Mouse (Mus musculus) heart, adult 2 months (tissue): ENCODE results near the gene Atp2a2. TPM values are rescaled to one million over a fixed set of nuclear protein-coding genes. Genes with fewer than 3 reads are reported as not detected.

Experiments used
- DNase-seq, 2 experiments: peaks; one replicate each; pipeline ENCODE4 v3.0.0; 2021
- H3K27ac ChIP-seq: fragments of 200-600 bp; 2 replicates; pipeline ENCODE4 v1.8.1; 2022
- H3K27me3 ChIP-seq: fragments of 200-500 bp; 2 replicates; pipeline ENCODE4 v1.6.1; 2012; ENCODE audit warnings: mild to moderate bottlenecking, low read length, inconsistent platforms, mixed read lengths; ENCODE audit not compliant: control insufficient read depth, insufficient read depth
- H3K36me3 ChIP-seq: fragments of 200-500 bp; 2 replicates; pipeline ENCODE4 v1.6.1; 2012; ENCODE audit warnings: low read length, inconsistent platforms; ENCODE audit not compliant: control insufficient read depth, insufficient read depth
- H3K4me1 ChIP-seq: fragments of 200-500 bp; 2 replicates; pipeline ENCODE4 v1.6.1; 2011; ENCODE audit warnings: low read length; ENCODE audit not compliant: control insufficient read depth, insufficient read depth
- H3K4me3 ChIP-seq: fragments of 200-600 bp; 2 replicates; pipeline ENCODE4 v1.8.1; 2022
- H3K79me2 ChIP-seq: fragments of 200-500 bp; replicated peaks from 2 replicates; pipeline ENCODE4 v1.6.1; 2012; ENCODE audit warnings: mild to moderate bottlenecking, inconsistent platforms, low read length, moderate library complexity, mixed read lengths; ENCODE audit not compliant: control insufficient read depth, insufficient read depth
- H3K9ac ChIP-seq: fragments of 200-500 bp; 2 replicates; pipeline ENCODE4 v1.6.1; 2012; ENCODE audit warnings: low read depth, mild to moderate bottlenecking, control low read depth, inconsistent platforms, low read length, mixed read lengths
- CTCF ChIP-seq: fragments of 200-600 bp; IDR thresholded peaks from 2 replicates; pipeline ENCODE4 v1.8.1; 2022; ENCODE audit warnings: antibody characterized with exemption, mild to moderate bottlenecking, moderate library complexity
- EP300 ChIP-seq: fragments of 200-500 bp; IDR thresholded peaks from 2 replicates; pipeline ENCODE4 v1.6.1; 2011; ENCODE audit warnings: low read depth, low read length, control low read depth; ENCODE audit not compliant: insufficient read depth
- POLR2A ChIP-seq: fragments of 200-500 bp; IDR thresholded peaks from 2 replicates; pipeline ENCODE4 v1.6.1; 2011; ENCODE audit warnings: mild to moderate bottlenecking, low read depth, low read length, control low read depth; ENCODE audit not compliant: insufficient read depth
- WGBS: fragments of 180-500 bp; shearing (Covaris S2); methylation state at CpG from one replicate; pipeline ENCODE4 v1.1.7; 2018; 5-methylcytosine and 5-hydroxymethylcytosine counted together
- intact Hi-C: fragments of 180-260 bp; cut with DNase I; formaldehyde crosslinking; loops from one replicate; pipeline ENCODE4 v1.15.1; 2025
- polyA plus RNA-seq: library from polyadenylated mRNA; depleted of rRNA; stranded (reverse); fragments of >200 nt; gene quantifications from 2 replicates; pipeline ENCODE4 v1.2.3, GENCODE M21; 2012
- total RNA-seq, 2 experiments: library from RNA; stranded (reverse); gene quantifications; 2 replicates each; pipeline ENCODE4 v1.2.3; 2021

Gene Atp2a2
- total and polyA plus RNA-seq, 3 experiments: 3,546 to 13,259 (median 11,796) TPM

DNA sequence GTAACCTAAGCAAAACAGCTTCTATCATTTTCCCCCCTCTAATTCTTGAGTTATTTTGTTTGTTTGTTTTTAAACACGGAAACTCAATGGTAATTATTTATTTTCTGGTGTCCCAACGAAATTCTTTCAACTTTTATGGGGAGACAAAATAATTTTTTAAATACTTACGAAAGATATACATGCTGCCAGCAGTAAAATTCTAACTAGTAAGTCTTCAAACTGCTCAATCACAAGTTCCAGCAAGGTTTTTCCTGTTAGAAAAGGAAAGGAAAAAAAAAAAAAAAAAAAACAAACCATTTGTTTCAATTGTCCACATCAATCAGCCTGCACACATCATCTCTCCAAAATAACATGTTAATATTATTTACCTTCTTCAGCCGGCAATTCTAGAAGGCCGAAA, 1.5 kb downstream of the Atp2a2 start:
- peaks cover 3% of the 10 kb centered on the region for H3K79me2 ChIP-seq
- H3K27ac ChIP-seq: peak overlapping the region; percentile 98
- H3K36me3 ChIP-seq: peaks cover 34% of the 10 kb centered on the region
- TF ChIP-seq POLR2A: no peak
- TF ChIP-seq CTCF: no peak
- no peak for TF ChIP-seq EP300
- peaks cover 4% of the 10 kb centered on the region for H3K4me1 ChIP-seq
- no peak for DNase-seq
- WGBS: 21% methylated on average over 5 of the region's 5 CpGs
- peak overlapping the region; percentile 95 for H3K9ac ChIP-seq
- intact Hi-C loops: loop anchor here (5.0 kb wide), 2 partner anchors 122 to 277 kb away; partner anchors contain the start of gene Camkk2
- peak overlapping the region; percentile 87 for H3K4me3 ChIP-seq
- no peaks in the 10 kb centered on the region for H3K27me3 ChIP-seq

- H3K36me3 ChIP-seq: peaks cover 38% of the 10 kb centered on the region
- H3K9ac ChIP-seq: peak overlapping the region; percentile 82
- peak overlapping the region; percentile 98 for H3K27ac ChIP-seq
- peaks cover 4% of the 10 kb centered on the region for H3K4me1 ChIP-seq
- intact Hi-C loops: loop anchor here (5.0 kb wide), 2 partner anchors 122 to 277 kb away; partner anchors contain the start of gene Camkk2
- H3K27me3 ChIP-seq: no peaks in the 10 kb centered on the region
- H3K79me2 ChIP-seq: peaks cover 3% of the 10 kb centered on the region
- peak; percentile 72; the same call in 1 of the 2 replicates for TF ChIP-seq EP300
- TF ChIP-seq CTCF: no peak
- TF ChIP-seq POLR2A: peak; percentile 69
- WGBS: 34% methylated on average over 4 of the region's 4 CpGs
- peak overlapping the region; percentile 87 for H3K4me3 ChIP-seq
- DNase-seq: no peak
These were observed 1.9 kb downstream of the Atp2a2 start for GRCm38 (mm10) chr5:122500141-122500540.

GRCm38 (mm10) chr5:122498046-122498445, 4.0 kb downstream of the Atp2a2 start:
- TF ChIP-seq POLR2A: 0 out of 2 replicates have a peak, but pooled peaks have one; percentile 27
- no peak for TF ChIP-seq EP300
- TF ChIP-seq CTCF: no peak
- peaks cover 4% of the 10 kb centered on the region for H3K79me2 ChIP-seq
- H3K36me3 ChIP-seq: peaks cover 52% of the 10 kb centered on the region
- intact Hi-C loops: no loop called here
- DNase-seq: no peak
- 30% methylated on average over 2 of the region's 2 CpGs for WGBS
- peak overlapping the region; percentile 98 for H3K27ac ChIP-seq
- H3K9ac ChIP-seq: peak overlapping the region; percentile 71
- H3K4me3 ChIP-seq: peak overlapping the region; percentile 87
- H3K27me3 ChIP-seq: no peaks in the 10 kb centered on the region
- peaks cover 4% of the 10 kb centered on the region for H3K4me1 ChIP-seq

DNA sequence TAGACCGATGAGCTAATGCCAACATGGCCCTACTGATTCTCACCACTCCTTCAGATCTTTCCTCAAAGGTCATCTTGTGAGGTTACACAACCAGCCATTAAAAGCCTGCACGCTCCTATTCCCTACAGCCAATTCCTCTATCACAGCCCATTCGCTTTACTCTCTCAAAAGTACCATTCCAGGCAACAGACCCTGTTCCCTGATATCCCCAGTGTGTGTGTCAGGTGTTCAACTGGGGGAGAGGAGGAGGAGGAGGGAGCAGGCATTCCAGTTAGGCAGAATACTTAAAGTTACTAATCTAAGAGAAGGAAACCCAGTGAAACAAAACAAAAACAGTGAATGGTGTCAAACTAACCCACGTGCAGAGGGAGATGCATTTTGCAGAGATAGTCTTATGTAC, 5.0 kb downstream of the Atp2a2 start:
- Histone ChIP-seq H3K36me3 (peaks cover 63% of the 10 kb centered on the region), H3K4me1 (peaks cover 2% of the 10 kb centered on the region), H3K9ac (peak overlapping the region; percentile 65), H3K27ac (peak overlapping the region; percentile 98), H3K79me2 (peaks cover 4% of the 10 kb centered on the region), H3K27me3 (no peaks in the 10 kb centered on the region), H3K4me3 (peak overlapping the region; percentile 87)
- 0 out of 2 replicates have a peak, but pooled peaks have one; percentile 63 for TF ChIP-seq EP300
- no peak for TF ChIP-seq CTCF
- TF ChIP-seq POLR2A: peak; percentile 66
- WGBS: 53% methylated on average over 4 of the region's 4 CpGs
- DNase-seq: no peak
- intact Hi-C loops: no loop called here

DNA sequence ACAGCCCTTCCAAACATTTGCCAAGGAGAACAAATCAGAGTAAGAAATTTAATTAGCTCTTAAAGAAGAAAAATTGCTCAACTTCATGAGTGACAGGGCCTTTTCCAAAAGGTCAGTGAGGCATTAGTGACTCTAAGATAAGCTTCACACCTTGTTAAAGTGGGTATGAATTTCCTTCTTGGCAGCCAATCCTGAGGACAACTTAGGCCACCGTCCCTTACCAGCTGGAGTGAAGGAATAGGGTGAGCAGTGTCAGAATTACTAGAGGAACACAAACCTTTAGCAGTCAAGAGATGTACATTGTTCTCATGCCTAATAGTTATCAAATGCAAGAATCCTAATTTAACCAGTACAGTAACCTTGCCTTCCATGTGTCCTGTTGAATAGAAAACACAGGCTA, 7.6 kb downstream of the Atp2a2 start:
- no peaks in the 10 kb centered on the region; the same call in 1 of the 2 replicates for H3K4me1 ChIP-seq
- intact Hi-C loops: no loop called here
- 40% methylated on average over 1 of the region's 1 CpGs for WGBS
- peak overlapping the region; percentile 87 for H3K4me3 ChIP-seq
- H3K36me3 ChIP-seq: peaks cover 69% of the 10 kb centered on the region
- no peaks in the 10 kb centered on the region for H3K27me3 ChIP-seq
- peaks cover 1% of the 10 kb centered on the region for H3K79me2 ChIP-seq
- peak overlapping the region; percentile 51 for H3K9ac ChIP-seq
- DNase-seq: no peak
- peak overlapping the region; percentile 98 for H3K27ac ChIP-seq
- TF ChIP-seq EP300 (peak; percentile 52; the same call in 1 of the 2 replicates), POLR2A (peak; percentile 49; the same call in 1 of the 2 replicates), CTCF (no peak)

DNA sequence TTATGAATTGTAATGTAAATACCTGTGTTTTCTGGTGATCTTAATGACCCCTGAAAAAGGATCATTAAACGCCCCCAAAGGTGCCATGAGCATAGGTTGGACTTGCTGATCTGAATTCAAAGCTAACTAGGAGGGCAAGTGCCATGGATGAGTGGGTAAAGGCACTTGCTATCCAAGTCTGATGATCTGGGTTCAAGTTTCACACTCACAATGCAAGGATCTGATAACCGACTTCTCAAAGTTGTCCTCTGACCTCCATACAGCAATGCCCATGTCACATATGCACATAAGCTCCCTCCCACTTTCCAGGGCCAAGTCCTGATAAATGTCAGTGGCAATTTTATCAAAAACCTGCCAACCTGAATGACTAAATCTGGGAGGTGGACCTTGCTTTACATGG, 9.0 kb downstream of the Atp2a2 start:
- Histone ChIP-seq H3K9ac (peak overlapping the region; percentile 38), H3K36me3 (peaks cover 73% of the 10 kb centered on the region)

More for the DNA sequence above, 9.0 kb downstream of the Atp2a2 start:
- peak; percentile 58 for TF ChIP-seq POLR2A
- no peak for TF ChIP-seq CTCF
- peak overlapping the region; percentile 44 for H3K27ac ChIP-seq
- intact Hi-C loops: no loop called here
- DNase-seq: no peak
- WGBS: 67% methylated on average over 2 of the region's 2 CpGs
- no peaks in the 10 kb centered on the region for H3K27me3 ChIP-seq
- H3K4me3 ChIP-seq: peak overlapping the region; percentile 27; the same call in 1 of the 2 replicates
- no peaks in the 10 kb centered on the region; the same call in 1 of the 2 replicates for H3K4me1 ChIP-seq
- H3K79me2 ChIP-seq: peaks cover 1% of the 10 kb centered on the region
